Mouse (Mus musculus): Measurements from ENCODE around the gene Abhd17b.

GRCm38 (mm10) chr19:21715515-21715914 is 62.5 kb downstream of the Abhd17b start:
- TF ChIP-seq CTCF (conservative IDR thresholded peaks at IDR 0.05; ENCODE audit: low read length) (no peak), NANOG (IDR thresholded peaks at IDR 0.05; ENCODE audit: borderline replicate concordance, low read length) (no peak)

Measured in E14TG2a.4 (cell line).